Mouse (Mus musculus) B cell, adult 2 months (primary cell): ENCODE data around the gene Dut.
A peak's percentile ranks its signal among the peaks of the same experiment; 100 is the strongest.

ENCODE experiments used
- DNase-seq, 2 experiments: peaks; one replicate each; pipeline ENCODE4 v3.0.0; 2022

Dut gene

GRCm38 (mm10) chr2:125247108-125247961 is at the start of gene Dut:
Dut (plus strand) TSS chr2:125247190.
- peak; percentile 92 to 94 for DNase-seq

GRCm38 (mm10) chr2:125208894-125209596 is 37.9 kb upstream of the Dut start:
- no peak for DNase-seq

DNA sequence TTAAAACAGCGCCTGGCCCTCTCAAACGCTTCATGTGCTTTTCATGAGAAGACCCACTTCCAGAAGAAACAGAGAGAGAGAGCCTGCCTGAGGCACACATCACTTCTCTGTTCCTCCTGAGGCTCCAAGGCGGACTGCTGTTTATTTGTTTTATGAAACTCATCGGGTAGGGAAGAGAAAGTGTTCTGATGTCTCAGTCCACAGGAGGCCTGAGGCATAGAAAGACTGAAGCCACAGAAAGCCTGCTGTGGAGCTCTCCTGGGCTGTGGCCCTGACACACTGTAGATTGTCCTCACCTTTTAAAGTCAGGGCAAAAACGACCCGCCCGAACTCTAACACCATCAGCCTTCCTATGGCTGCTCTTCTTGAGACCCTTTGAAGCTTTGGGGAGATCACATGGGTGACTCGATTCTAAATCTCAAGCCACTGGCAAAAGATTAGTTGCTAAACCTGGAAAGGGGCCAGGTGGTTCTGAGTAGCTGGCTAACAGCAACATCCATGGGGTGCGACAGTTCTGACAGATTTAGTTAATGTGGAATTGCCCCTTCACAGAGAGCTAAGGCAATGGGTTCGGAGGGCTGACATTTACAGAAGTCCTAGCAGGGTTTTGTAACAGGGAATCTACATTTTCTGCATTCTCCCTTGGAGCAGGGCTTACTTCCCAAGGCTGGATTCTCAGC is 35.0 kb upstream of the Dut start:
- no peak for DNase-seq

- peak; percentile 67 to 70 for DNase-seq
Observed at GRCm38 (mm10) chr2:125214592-125214991, 32.4 kb upstream of the Dut start.

GRCm38 (mm10) chr2:125217286-125217685 is 29.7 kb upstream of the Dut start:
- DNase-seq: no peak

DNA sequence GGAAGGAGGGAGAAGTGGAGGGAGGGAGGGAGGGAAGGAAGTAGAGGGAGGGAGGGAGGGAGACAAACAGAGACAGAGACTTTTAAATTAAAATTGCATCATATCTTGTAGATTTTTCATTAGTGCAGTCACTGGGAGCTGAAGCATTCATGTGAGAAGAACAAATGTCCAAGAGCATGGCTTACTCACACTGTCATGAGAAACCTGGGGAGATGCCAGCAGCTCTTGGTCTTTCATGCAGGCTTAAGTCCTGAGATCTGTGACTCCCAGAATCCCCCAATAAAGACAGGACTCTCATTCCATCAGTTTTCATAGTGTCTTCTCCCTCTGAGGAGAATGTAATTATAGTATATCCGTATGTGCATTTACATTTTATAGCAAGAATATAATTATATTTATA is 28.4 kb upstream of the Dut start:
- no peak for DNase-seq

DNA sequence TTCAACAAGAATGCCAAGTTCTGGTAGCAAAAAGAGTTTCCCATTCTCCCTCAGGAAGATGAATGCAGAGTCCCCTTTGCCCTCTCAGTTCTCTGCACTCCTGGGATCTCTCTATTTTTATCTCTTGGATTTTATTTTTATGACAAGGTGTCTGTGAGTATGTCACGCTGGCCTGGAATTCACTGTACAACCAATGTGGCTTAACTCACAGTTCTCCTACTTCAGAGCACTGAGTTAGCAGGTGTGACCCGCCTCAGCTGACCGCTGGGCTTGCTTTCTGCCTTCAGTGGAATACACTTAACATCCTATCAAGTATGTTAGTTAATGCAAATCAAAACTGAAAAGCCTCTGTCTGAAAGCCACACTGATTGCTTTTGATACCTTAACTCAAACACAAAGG is 27.7 kb upstream of the Dut start:
- DNase-seq: no peak

DNA sequence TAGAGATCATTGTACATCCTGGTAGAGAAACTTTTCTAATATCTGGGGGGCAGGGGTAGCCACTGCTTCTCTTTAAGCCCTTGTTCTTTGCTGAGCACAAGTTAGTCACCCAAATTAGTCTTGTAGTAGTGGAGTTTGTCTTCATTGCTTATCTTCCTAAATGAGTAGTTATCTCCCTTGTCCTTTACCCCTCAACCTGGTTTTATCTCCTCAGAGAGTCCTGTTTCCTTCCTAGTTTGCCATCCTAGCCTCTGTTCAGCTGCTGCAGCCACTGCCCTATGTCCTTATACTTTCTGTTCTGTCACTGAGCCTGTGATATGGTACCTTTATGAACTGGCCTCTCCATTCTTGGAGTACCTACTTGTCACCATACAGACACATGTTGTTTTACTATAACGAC is 25.3 kb upstream of the Dut start:
- DNase-seq: no peak

- DNase-seq: no peak
Observed at GRCm38 (mm10) chr2:125228472-125229409, 18.2 kb upstream of the Dut start.

GRCm38 (mm10) chr2:125232183-125232582 is 14.8 kb upstream of the Dut start:
- no peak for DNase-seq

DNA sequence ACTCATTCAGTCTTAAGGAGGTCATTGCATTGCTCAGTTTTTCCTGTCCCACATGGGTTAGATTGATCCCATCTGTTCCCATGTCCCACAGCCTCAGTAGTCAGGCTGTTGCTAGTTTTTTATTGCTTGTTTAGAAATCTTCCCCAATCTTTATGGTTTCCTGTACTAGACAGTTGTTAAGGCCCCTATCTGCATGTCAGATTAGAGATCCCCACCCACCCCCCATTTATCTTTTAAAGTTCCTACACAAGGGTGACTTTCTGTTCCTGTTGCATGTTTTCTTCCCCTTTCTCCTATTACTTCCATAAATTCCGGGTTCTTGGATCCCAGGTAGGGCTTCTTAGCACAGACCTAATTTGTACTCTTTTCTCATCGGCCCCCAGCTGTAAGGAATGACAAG is 13.5 kb upstream of the Dut start:
- no peak for DNase-seq

GRCm38 (mm10) chr2:125234049-125234448 is 12.9 kb upstream of the Dut start:
- DNase-seq: no peak

- DNase-seq: no peak
Observed at GRCm38 (mm10) chr2:125245545-125246285, 1.3 kb upstream of the Dut start.

DNA sequence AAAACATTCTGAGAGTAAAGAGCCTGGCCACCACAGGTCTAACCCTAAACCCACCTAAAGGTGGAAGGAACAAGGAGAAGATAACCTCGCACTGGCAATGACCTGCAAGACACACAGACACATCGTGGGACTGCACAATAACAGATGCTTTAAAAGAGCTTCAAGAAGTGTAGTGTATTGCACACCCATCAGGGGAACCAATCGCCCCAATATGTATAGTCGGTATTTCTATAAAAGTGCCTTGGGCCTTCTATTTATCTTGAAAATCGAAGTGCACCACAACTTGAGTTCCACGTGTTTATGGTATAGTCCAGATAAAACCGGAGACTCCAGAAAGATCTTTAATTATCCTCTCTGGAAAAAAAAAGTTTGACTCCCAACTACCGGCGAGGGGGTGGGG is 321 bp upstream of the Dut start:
- DNase-seq: peak in 1 of 2 experiments; percentile 6

DNA sequence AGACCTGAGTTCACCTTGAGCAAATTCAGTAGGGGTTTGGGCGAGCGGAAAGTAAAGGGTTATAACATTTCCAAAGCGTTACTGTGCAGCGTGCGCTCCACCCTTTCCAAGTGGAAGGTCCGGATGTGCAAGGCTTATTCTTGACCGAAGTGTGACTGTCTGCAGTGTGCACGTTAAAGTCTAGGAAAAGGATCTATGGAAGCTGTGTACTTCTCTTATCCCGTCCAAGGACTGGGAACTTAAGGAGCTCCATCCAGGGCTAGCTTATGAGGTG is 909 bp downstream of the Dut start:
- no peak for DNase-seq

- DNase-seq: peak in 1 of 2 experiments; percentile 4
Observed at GRCm38 (mm10) chr2:125248256-125248655, 1.3 kb downstream of the Dut start.

- no peak for DNase-seq
Observed at GRCm38 (mm10) chr2:125249339-125249738, 2.3 kb downstream of the Dut start.

DNA sequence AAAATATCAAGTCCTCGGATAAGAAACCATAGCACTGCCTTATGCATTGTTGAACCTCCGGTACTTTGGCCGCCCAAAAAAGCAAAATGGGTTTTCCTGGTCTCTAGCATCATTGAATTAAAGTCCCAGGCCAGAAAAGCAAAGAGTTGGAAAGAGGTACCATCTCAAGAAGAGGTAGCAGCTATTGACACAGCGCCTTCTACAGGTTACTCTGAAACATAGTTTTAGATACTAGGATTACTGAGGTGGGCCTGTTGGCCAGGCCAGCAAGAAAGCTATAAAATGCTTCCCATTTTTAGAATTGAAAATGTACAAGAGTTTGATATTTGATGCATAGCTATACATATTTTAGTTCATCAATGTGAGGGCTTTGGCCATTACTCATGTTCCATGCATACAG is 2.9 kb downstream of the Dut start:
- DNase-seq: peak; percentile 3 to 10

GRCm38 (mm10) chr2:125251781-125252180 is 4.8 kb downstream of the Dut start:
- DNase-seq: peak; percentile 27 to 43

- DNase-seq: peak; percentile 55 to 57
Observed at GRCm38 (mm10) chr2:125252275-125252674, 5.3 kb downstream of the Dut start.

DNA sequence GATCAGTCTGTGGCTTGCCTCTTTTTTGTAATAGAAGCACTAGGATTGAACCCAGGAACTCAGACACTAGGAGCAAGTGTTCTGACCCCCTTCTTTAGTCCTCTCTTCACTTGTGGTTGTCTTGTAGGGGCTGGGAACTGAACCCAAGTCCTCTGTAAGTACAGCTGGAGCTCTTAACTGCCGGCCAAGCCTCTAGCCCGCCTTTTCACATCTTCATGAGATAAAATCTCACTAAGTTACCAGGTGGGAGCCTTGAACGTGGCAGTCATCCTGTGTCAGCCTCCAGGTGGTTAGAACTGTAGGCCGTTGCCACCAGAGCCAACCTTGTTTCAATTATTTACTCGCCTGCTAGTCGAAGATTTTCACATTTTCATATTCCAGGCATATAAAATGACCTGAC is 6.7 kb downstream of the Dut start:
- DNase-seq: no peak

- DNase-seq: no peak
Observed at GRCm38 (mm10) chr2:125254630-125255029, 7.6 kb downstream of the Dut start.
